Mouse (Mus musculus) ES-E14 (cell line): ENCODE data around the gene Kdm1b. TPM values are rescaled to one million over a fixed set of nuclear protein-coding genes. Genes with fewer than 3 reads are reported as not detected.

Experiments used
- DNase-seq: peaks from one replicate; pipeline ENCODE4 v3.0.0-alpha.2; 2013; ENCODE audit warnings: low read depth, low spot score
- H3K27ac ChIP-seq: 2 replicates; pipeline ENCODE4 v1.5.1; 2012; ENCODE audit warnings: low read depth, mild to moderate bottlenecking, low read length, moderate library complexity, mixed read lengths; ENCODE audit not compliant: poor library complexity, insufficient read depth, severe bottlenecking
- H3K36me3 ChIP-seq: 2 replicates; pipeline ENCODE4 v1.6.1; 2012; ENCODE audit warnings: mild to moderate bottlenecking, low read length, moderate library complexity, mixed read lengths; ENCODE audit not compliant: control insufficient read depth, poor library complexity, insufficient read depth, severe bottlenecking
- H3K4me1 ChIP-seq, 2 experiments: fragments of 150-350 bp in 1 of 2; sonication (generic) in 1 of 2; 2 replicates each; pipeline ENCODE4 v1.6.1; 2012; ENCODE audit warnings: low read length in 2 of 2, mild to moderate bottlenecking in 1 of 2, mixed read lengths in 1 of 2; ENCODE audit not compliant: control insufficient read depth in 2 of 2, insufficient read depth in 2 of 2, poor library complexity in 1 of 2
- H3K4me3 ChIP-seq, 2 experiments: fragments of 150-350 bp in 1 of 2; sonication (generic) in 1 of 2; 2 replicates each; pipeline ENCODE4 v1.5.1; 2012; ENCODE audit warnings: low read length in 2 of 2, low read depth in 1 of 2, mild to moderate bottlenecking in 1 of 2, mixed read lengths in 1 of 2; ENCODE audit not compliant: insufficient read depth in 1 of 2, poor library complexity in 1 of 2, severe bottlenecking in 1 of 2
- H3K9ac ChIP-seq: 2 replicates; pipeline ENCODE4 v1.6.1; 2012; ENCODE audit warnings: low read depth, mild to moderate bottlenecking, low read length, mixed read lengths; ENCODE audit not compliant: poor library complexity, insufficient read depth, severe bottlenecking
- H3K9me3 ChIP-seq: fragments of 150-350 bp; sonication (generic); 2 replicates; pipeline ENCODE4 v1.6.1; 2012; ENCODE audit warnings: low read depth, mild to moderate bottlenecking, low read length; ENCODE audit not compliant: control insufficient read depth, insufficient read depth
- CHD2 ChIP-seq: IDR thresholded peaks from 2 replicates; pipeline ENCODE4 v1.6.1; 2014; ENCODE audit warnings: mild to moderate bottlenecking, low read depth, low read length, inconsistent platforms
- HCFC1 ChIP-seq: IDR thresholded peaks from 2 replicates; pipeline ENCODE4 v1.6.1; 2012; ENCODE audit warnings: low read length, inconsistent platforms, borderline replicate concordance; ENCODE audit not compliant: insufficient read depth
- MAFK ChIP-seq: IDR thresholded peaks from 2 replicates; pipeline ENCODE4 v1.6.1; 2014; ENCODE audit warnings: mild to moderate bottlenecking, low read depth, low read length, inconsistent platforms; ENCODE audit not compliant: insufficient read depth
- ZC3H11A ChIP-seq: IDR thresholded peaks from 2 replicates; pipeline ENCODE4 v1.6.1; 2012; ENCODE audit warnings: low read depth, mild to moderate bottlenecking, inconsistent platforms, low read length, borderline replicate concordance
- ZNF384 ChIP-seq: IDR thresholded peaks from 2 replicates; pipeline ENCODE4 v1.6.1; 2012; ENCODE audit warnings: low read depth, low read length, inconsistent platforms
- in situ Hi-C, 2 experiments: fragments of 600-800 bp; cut with MboI; formaldehyde crosslinking; loops; one replicate each; pipeline ENCODE4 v1.15.1; 2025; ENCODE audit warnings: low sequenced_read_pairs in 2 of 2, inconsistent platforms in 1 of 2; ENCODE audit not compliant: unreplicated experiment in 2 of 2
- total RNA-seq: library from RNA; depleted of rRNA; stranded (reverse); fragments of 300-350 nt; gene quantifications from 2 replicates; pipeline ENCODE4 v1.2.3, GENCODE M21; 2012

Gene Kdm1b
- total RNA-seq, 1 experiment: 9.5 TPM

DNA sequence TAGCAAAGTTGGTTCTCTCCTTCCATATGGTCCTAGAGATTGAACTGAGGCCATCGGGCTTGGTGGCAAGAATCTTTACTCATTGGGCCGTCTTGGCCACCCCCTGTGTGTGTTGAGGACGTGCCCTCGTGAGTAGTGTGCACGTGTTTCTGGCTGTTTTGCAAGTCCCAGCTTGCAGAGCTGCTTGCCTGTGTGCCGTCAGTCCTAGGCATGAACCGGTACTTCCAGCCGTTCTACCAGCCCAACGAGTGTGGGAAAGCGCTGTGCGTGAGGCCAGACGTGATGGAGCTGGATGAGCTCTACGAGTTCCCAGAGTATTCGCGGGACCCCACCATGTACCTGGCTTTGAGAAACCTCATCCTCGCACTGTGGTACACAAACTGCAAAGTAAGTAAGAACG is 19.5 kb downstream of the Kdm1b start:
- in situ Hi-C loops: no loop called here
- H3K36me3 ChIP-seq: peaks cover 11% of the 10 kb centered on the region; the same call in 1 of the 2 replicates

DNA sequence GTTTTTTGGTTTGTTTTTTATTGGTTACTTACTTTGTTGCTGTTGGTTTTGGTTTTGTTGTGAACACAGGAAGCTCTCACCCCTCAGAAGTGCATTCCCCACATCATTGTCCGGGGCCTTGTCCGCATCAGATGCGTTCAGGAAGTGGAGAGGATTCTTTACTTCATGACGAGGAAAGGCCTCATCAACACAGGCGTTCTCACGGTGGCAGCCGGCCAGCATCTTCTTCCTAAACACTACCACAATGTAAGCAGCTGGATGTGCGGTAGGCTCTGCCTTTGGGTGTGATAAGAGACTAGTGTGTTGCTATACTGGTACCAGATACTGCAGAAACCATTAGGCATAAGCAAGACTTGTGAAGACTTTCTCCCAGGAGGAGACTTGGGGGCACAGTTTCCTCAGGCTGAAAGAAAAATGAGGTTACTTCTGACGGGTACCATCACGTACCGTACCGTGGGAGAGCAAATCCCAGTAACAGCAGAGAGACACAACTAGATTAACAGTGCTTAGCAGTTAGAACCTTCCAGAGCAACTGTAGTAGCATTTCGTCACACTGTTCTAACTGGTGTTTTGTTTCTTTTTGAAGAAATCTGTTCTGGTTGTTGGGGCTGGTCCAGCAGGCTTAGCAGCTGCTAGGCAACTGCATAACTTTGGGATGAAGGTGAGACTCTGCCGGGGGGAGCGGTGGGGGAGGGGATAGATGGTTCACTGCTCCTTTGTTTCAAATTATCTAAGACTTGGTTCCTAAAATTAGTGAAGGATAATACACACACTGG is 20.9 kb downstream of the Kdm1b start:
- Histone ChIP-seq H3K4me3 (no peak overlapping the region), H3K4me1 (no peaks in the 10 kb centered on the region), H3K36me3 (peaks cover 13% of the 10 kb centered on the region; the same call in 1 of the 2 replicates), H3K9me3 (no peaks in the 10 kb centered on the region), H3K9ac (no peak overlapping the region), H3K27ac (no peak overlapping the region)
- in situ Hi-C loops: no loop called here
- TF ChIP-seq ZNF384 (no peak), CHD2 (no peak), HCFC1 (no peak), ZC3H11A (no peak), MAFK (no peak)
- no peak for DNase-seq

More for the DNA sequence above, 19.5 kb downstream of the Kdm1b start:
- no peak overlapping the region for H3K9ac ChIP-seq
- no peak for DNase-seq
- no peak overlapping the region for H3K4me3 ChIP-seq
- TF ChIP-seq ZC3H11A: no peak
- no peak for TF ChIP-seq CHD2
- TF ChIP-seq HCFC1: no peak
- no peak for TF ChIP-seq ZNF384
- no peak for TF ChIP-seq MAFK
- no peak overlapping the region for H3K27ac ChIP-seq
- no peaks in the 10 kb centered on the region for H3K9me3 ChIP-seq
- no peaks in the 10 kb centered on the region for H3K4me1 ChIP-seq

- H3K4me3 ChIP-seq: no peak overlapping the region
- no peaks in the 10 kb centered on the region for H3K4me1 ChIP-seq
- no peaks in the 10 kb centered on the region for H3K9me3 ChIP-seq
- in situ Hi-C loops: no loop called here
- no peak overlapping the region for H3K27ac ChIP-seq
- peaks cover 11% of the 10 kb centered on the region; the same call in 1 of the 2 replicates for H3K36me3 ChIP-seq
- TF ChIP-seq ZC3H11A (no peak), CHD2 (no peak), MAFK (no peak), HCFC1 (no peak), ZNF384 (no peak)
- DNase-seq: no peak
- H3K9ac ChIP-seq: no peak overlapping the region
Observed at GRCm38 (mm10) chr13:47066516-47066915, 23.2 kb downstream of the Kdm1b start.

DNA sequence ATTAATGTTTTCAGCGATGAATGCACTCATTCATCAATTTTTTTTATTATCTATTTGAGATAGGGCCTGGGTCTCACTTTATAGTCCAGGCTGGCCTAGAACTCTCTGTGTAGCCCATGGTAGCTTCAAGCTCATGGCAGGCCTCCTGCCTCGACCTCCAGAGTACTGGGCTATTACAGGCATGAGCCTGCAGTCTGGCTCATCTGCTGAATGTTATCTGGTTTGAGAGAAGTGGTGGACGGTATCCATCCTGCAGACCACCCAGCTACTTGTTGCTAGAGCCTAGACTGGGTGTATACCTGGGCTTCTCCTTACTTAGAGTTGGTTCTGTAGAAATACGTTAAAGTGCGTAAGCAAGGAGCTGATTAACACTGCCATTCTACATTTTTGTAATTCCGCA is 23.7 kb downstream of the Kdm1b start:
- Histone ChIP-seq H3K9ac (no peak overlapping the region), H3K9me3 (no peaks in the 10 kb centered on the region), H3K36me3 (peaks cover 11% of the 10 kb centered on the region; the same call in 1 of the 2 replicates), H3K27ac (no peak overlapping the region), H3K4me1 (no peaks in the 10 kb centered on the region), H3K4me3 (no peak overlapping the region)
- no peak for DNase-seq
- in situ Hi-C loops: no loop called here
- TF ChIP-seq CHD2 (no peak), MAFK (no peak), ZC3H11A (no peak), ZNF384 (no peak), HCFC1 (no peak)
